18 mouse cellular contexts compared by ENCODE assay signal in the genomic region with DNA sequence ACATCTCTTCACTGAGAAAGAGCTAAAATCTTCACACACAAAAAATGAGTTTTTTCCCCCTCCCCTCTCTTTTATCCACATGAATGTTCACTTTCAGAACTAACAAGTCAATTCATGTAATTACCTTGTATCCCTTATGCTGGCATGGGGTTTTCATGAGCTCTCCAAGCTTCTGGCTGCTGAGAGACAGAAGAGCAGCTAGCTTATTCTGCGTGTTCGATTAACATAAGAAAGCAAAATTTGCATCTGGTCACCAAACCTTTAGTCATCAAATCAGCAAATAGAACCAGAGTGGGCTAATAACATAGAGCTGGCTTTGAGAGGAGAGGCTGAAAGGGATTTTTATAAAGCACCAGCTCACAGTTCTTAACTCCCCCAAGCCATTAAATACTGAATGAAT.
"Had no signal": no experiment of that assay in that cellular context is flagged by ENCODE, and none has a peak within 500 bp of the region (broad histone marks: within the 10 kb centered on the region; RNA-seq: fewer than 3 reads in every experiment).

No protein-coding gene starts in this region.

- H3K4me3 ChIP-seq: layer of hippocampus, adult 2 months; limb, embryonic 12.5 days; limb, embryonic 15.5 days; midbrain, embryonic 12.5 days had no signal

- H3K4me2 ChIP-seq: limb, embryonic 12.5 days; limb, embryonic 15.5 days; liver, embryonic 11.5 days; lung, embryonic 14.5 days; midbrain, embryonic 12.5 days had no signal

- H3K9me3 ChIP-seq: limb, embryonic 15.5 days; midbrain, embryonic 12.5 days had no signal

- ATAC-seq: liver, postnatal 0 days; lung, postnatal 0 days; midbrain, embryonic 16.5 days had no signal

- H3K4me1 ChIP-seq: limb, embryonic 12.5 days; limb, embryonic 15.5 days; midbrain, embryonic 12.5 days had no signal

- DNase-seq: kidney, adult 9 months; kidney, postnatal 25 days; layer of hippocampus, adult 9-11 months; left cerebral cortex, postnatal 4 days; liver, postnatal 0 days; lung, embryonic 14.5 days; thymus, adult 18-20 months; thymus, postnatal 36 days had no signal

- H3K27me3 ChIP-seq: limb, embryonic 12.5 days; limb, embryonic 15.5 days; midbrain, embryonic 12.5 days had no signal

- H3K36me3 ChIP-seq: limb, embryonic 12.5 days; limb, embryonic 15.5 days; midbrain, embryonic 12.5 days had no signal

- H3K27ac ChIP-seq: kidney, postnatal 0 days; layer of hippocampus, adult 2 months; limb, embryonic 12.5 days; limb, embryonic 15.5 days; liver, embryonic 14.5 days; macrophage; midbrain, embryonic 12.5 days had no signal

- H3K9ac ChIP-seq: limb, embryonic 12.5 days; limb, embryonic 15.5 days; liver, embryonic 14.5 days; liver, postnatal 0 days; lung, embryonic 14.5 days; midbrain, embryonic 12.5 days had no signal
